Mouse (Mus musculus) liver, embryonic 16.5 days (tissue): ENCODE measurements around the gene Ten1. TPM values are rescaled to one million over a fixed set of nuclear protein-coding genes. Genes with fewer than 3 reads are reported as not detected.

Source experiments
- ATAC-seq: fragments of 200-750 bp; cut with Nextera tagmentation; 2 replicates; pipeline ENCODE4 v1.8.0; 2017; ENCODE audit warnings: low read depth, mild to moderate bottlenecking, moderate number of reproducible peaks, moderate library complexity
- H3K27ac ChIP-seq: fragments of 300-500 bp; sonication (generic); 2 replicates; pipeline ENCODE4 v1.5.1; 2014; ENCODE audit warnings: mild to moderate bottlenecking, low read length
- H3K27me3 ChIP-seq: fragments of 300-500 bp; sonication (generic); 2 replicates; pipeline ENCODE4 v1.6.1; 2014; ENCODE audit warnings: low read depth, low read length, mixed read lengths; ENCODE audit not compliant: control insufficient read depth, insufficient read depth
- H3K36me3 ChIP-seq: fragments of 300-500 bp; sonication (generic); 2 replicates; pipeline ENCODE4 v1.6.1; 2014; ENCODE audit warnings: mild to moderate bottlenecking; ENCODE audit not compliant: control insufficient read depth, insufficient read depth
- H3K4me1 ChIP-seq: fragments of 300-500 bp; sonication (generic); 2 replicates; pipeline ENCODE4 v1.6.1; 2014; ENCODE audit warnings: low read depth, low read length, mixed read lengths; ENCODE audit not compliant: control insufficient read depth
- H3K4me2 ChIP-seq: fragments of 300-500 bp; sonication (generic); 2 replicates; pipeline ENCODE4 v1.6.1; 2014; ENCODE audit warnings: low read depth, low read length, mixed read lengths
- H3K4me3 ChIP-seq: fragments of 300-500 bp; sonication (generic); 2 replicates; pipeline ENCODE4 v1.5.1; 2014; ENCODE audit warnings: low read depth, mild to moderate bottlenecking, low read length
- H3K9ac ChIP-seq: fragments of 300-500 bp; sonication (generic); 2 replicates; pipeline ENCODE4 v1.6.1; 2014; ENCODE audit warnings: low read depth, low read length
- H3K9me3 ChIP-seq: fragments of 300-500 bp; sonication (generic); replicated peaks from 2 replicates; pipeline ENCODE4 v1.6.1; 2016; ENCODE audit warnings: low read length; ENCODE audit not compliant: control insufficient read depth
- WGBS: fragments of 180-500 bp; shearing (Covaris S2); extraction: QIAGEN DNeasy Blood & Tissue Kit; methylation state at CpG from one replicate; pipeline ENCODE4 v1.1.7; 2014; ENCODE audit not compliant: insufficient replicate concordance; 5-methylcytosine and 5-hydroxymethylcytosine counted together
- polyA plus RNA-seq: library from polyadenylated mRNA; unstranded; fragments of >200 nt; fragmentation: Nextera tagmentation; extraction: Ambion mirVana; gene quantifications from 2 replicates; pipeline ENCODE4 v1.2.1, GENCODE M21; 2015

Gene Ten1
- polyA plus RNA-seq: 23.1 and 24.9 TPM in 2 replicates

DNA sequence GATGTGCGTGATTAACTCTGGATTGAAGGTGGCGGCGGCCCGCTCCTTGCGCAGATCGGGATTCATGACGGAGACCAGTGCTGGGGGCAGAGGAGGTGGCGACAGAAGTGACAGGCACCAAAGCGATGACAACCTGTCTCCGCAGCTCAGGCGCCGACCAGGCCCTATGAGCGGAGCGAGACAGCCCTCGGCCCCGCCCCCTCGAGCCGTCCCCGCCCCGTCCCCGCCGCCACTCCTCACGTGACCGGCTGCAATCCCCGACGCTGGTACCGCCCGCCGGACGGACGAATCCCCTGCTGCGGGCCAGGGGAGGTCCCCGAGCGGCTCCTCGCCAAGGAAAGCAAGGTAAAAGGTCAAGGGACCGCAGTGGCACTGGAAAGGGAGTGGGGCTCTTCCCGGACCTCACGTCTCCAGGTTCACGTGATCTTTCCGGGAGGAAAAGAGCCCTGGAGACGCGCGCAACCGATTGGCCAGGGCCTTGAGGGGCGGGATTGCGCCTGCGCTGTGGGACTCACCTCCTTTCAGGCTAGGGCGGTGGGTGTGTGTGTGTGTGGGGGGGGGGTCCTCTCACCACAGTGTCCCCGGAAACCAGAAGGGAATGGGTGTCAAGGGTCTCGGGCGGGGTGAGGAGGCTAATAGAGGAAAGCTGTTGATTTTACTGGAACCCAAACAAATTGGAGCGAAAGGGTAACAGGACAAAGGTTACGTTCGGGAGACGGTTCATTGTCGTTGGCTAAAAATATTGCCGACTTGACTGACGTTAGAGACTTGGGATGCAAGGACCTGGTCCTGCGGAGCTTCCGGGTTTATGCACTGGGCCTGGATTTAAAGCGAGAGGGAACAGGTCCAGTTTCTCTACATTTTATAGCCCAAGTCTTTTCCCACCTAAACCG is at the start of gene Ten1, which contains the start of gene Acox1:
Gene Ten1 (plus strand): TSS at position 217 of the 893 bp plus-strand sequence.
Gene Acox1 (minus strand): TSS at position 407 of the 893 bp plus-strand sequence.
- peak within 1 kb of the TSS; percentile 80 for H3K9ac ChIP-seq
- no peaks in the 10 kb centered on the region for H3K27me3 ChIP-seq
- ATAC-seq: peak; percentile 93
- H3K27ac ChIP-seq: peak within 1 kb of the TSS; percentile 90
- peak within 1 kb of the TSS; percentile 92 for H3K4me3 ChIP-seq
- no peaks in the 10 kb centered on the region; the same call in 1 of the 2 replicates for H3K36me3 ChIP-seq
- WGBS: under 1% methylated on average over 62 of the region's 62 CpGs
- peak within 1 kb of the TSS; percentile 80 for H3K4me2 ChIP-seq
- peaks cover 30% of the 10 kb centered on the region for H3K4me1 ChIP-seq
- H3K9me3 ChIP-seq: no peaks in the 10 kb centered on the region

DNA sequence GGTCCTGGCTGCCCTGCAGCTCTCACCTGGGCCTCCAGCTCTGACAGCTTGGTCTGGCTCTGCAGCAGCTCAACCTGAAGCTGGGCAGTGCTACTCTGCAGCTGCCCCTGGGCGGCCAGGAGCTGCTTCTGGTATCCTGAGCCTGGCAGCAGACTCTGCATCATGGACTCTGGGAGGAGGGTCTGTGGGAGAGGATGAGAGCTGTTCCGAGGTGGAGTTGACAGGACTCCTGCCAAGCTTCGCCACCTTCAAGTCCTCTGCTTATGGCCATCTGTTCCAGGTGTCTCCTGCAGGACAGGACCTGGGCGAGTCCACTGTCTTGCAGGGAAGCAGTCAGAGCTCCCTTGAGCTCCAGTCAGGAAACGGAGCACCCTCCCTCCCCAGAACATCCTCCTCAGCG is 49.3 kb upstream of the Ten1 start:
- no peak overlapping the region for H3K27ac ChIP-seq
- no peak overlapping the region for H3K4me3 ChIP-seq
- no peaks in the 10 kb centered on the region for H3K9me3 ChIP-seq
- peaks cover 18% of the 10 kb centered on the region for H3K4me1 ChIP-seq
- H3K4me2 ChIP-seq: no peak overlapping the region
- WGBS: 72% methylated on average over 6 of the region's 6 CpGs
- no peaks in the 10 kb centered on the region for H3K27me3 ChIP-seq
- no peaks in the 10 kb centered on the region; the same call in 1 of the 2 replicates for H3K36me3 ChIP-seq
- no peak for ATAC-seq
- no peak overlapping the region for H3K9ac ChIP-seq

DNA sequence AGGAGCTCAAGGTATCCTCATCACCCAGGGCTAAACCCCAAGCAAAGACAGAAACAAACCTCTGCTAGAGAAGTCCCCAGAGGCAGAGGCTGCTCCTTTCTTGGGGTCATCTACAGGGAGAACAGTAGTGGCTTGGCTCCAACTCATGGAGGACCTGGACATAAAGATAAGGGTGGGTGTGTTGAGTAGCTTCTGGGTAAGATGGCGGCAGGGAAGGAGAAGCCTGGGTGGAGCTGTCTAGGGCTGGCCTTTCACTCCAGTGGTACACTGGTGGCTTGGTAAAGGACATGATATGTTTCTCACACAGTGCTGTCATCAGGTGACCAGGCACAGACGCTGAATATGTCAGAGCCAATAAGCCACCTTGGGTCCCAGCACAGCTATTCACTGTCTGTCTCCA is 47.7 kb upstream of the Ten1 start:
- Histone ChIP-seq H3K4me3 (no peak overlapping the region), H3K4me1 (peaks cover 18% of the 10 kb centered on the region), H3K9ac (no peak overlapping the region), H3K27me3 (no peaks in the 10 kb centered on the region), H3K27ac (peak overlapping the region; percentile 70), H3K9me3 (no peaks in the 10 kb centered on the region), H3K4me2 (peak overlapping the region; percentile 6; the same call in 1 of the 2 replicates), H3K36me3 (no peaks in the 10 kb centered on the region)
- ATAC-seq: peak; percentile 94
- 58% methylated on average over 2 of the region's 2 CpGs for WGBS

DNA sequence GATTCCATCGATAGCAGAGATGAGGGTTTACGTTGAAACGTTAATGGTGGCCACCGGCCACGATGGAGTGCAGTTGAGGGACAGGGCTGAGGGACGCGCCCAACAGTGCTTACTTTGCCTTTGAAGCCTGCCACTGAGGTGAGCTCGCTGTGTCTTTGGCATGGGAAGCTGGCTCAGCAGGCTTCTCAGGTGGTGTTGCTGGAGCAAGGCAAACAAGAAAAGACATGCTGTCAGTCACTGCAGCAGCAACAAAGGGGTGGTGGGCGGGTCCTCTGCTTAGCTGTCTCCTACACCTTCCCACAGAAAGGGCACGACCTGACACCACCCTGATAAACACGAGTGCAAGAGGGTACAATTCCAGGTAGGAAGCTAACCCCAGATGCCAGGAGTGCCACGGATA is 37.3 kb upstream of the Ten1 start:
- Histone ChIP-seq H3K4me2 (no peak overlapping the region), H3K9me3 (no peaks in the 10 kb centered on the region), H3K27me3 (no peaks in the 10 kb centered on the region), H3K9ac (no peak overlapping the region), H3K4me3 (no peak overlapping the region), H3K27ac (no peak overlapping the region), H3K4me1 (peaks cover under 1% of the 10 kb centered on the region; the same call in 1 of the 2 replicates), H3K36me3 (no peaks in the 10 kb centered on the region)
- ATAC-seq: no peak
- WGBS: 59% methylated on average over 12 of the region's 12 CpGs

DNA sequence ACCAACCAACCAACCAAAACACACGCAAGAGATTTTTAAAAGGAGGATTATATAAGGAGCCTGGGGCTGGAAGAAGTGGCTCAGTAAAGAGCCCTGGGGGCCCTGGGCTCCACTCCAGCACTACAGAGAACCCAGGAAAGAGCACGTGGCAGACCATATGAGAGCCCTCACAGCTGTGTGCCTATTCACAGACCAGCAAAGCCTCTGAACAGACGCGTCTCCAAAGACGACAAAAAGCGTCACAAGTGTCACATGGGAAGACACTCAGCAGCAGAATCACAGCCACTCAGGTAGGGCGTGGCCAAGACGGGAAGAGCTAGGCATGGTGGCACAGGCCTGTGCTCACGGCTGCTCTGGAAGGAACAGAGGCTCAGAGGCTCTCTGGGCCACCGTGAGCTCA is 36.5 kb upstream of the Ten1 start:
- H3K4me3 ChIP-seq: no peak overlapping the region
- no peaks in the 10 kb centered on the region for H3K27me3 ChIP-seq
- 73% methylated on average over 10 of the region's 10 CpGs for WGBS
- peaks cover 9% of the 10 kb centered on the region for H3K4me1 ChIP-seq
- no peaks in the 10 kb centered on the region for H3K9me3 ChIP-seq
- H3K36me3 ChIP-seq: no peaks in the 10 kb centered on the region
- ATAC-seq: no peak
- no peak overlapping the region for H3K4me2 ChIP-seq
- H3K9ac ChIP-seq: no peak overlapping the region
- no peak overlapping the region for H3K27ac ChIP-seq

DNA sequence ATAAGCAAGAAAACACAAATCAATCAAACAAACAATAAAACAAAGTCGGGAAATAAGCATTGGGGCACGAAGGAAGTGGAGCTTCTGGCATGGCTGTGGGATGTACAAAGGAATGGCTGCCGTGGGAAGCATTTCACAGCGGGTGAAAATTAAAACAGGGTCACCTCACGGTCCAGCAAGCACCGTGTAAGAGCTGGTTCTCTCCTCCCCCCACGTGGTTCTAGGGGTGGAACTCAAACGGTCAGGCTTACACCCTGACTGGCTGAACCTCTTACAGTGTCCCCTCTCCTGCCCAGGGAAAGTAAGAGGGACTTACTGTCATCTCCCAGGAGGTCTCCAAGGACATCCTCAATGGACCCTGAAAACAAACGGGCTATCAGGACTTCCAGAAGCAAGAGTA is 35.7 kb upstream of the Ten1 start:
- H3K27ac ChIP-seq: no peak overlapping the region
- no peaks in the 10 kb centered on the region for H3K27me3 ChIP-seq
- no peak overlapping the region for H3K4me3 ChIP-seq
- H3K36me3 ChIP-seq: no peaks in the 10 kb centered on the region
- H3K4me1 ChIP-seq: peaks cover 13% of the 10 kb centered on the region
- WGBS: 51% methylated on average over 9 of the region's 9 CpGs
- no peak overlapping the region for H3K4me2 ChIP-seq
- ATAC-seq: no peak
- H3K9ac ChIP-seq: no peak overlapping the region
- no peaks in the 10 kb centered on the region for H3K9me3 ChIP-seq

DNA sequence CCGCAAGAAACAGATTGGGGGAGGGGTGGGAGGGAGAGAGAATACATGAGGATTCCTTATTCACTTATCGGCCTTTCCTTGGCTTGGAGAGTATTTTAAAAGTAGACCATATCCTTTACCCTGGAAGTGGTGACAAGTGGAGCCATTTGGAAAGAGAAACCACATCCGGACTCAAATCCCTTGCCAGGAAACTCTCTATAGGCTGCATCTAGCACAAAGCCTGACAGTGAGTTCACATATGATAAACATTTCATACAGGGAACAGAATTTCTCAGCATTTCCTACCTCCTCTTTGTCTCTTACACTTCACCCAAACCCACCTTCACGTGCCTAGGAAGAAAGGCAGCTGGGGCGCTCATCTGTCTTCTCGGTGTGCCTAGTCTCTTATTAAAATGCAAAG is 31.4 kb upstream of the Ten1 start:
- H3K9me3 ChIP-seq: no peaks in the 10 kb centered on the region
- peak overlapping the region; percentile 76 for H3K4me3 ChIP-seq
- H3K27me3 ChIP-seq: no peaks in the 10 kb centered on the region
- no peaks in the 10 kb centered on the region for H3K36me3 ChIP-seq
- 10% methylated on average over 6 of the region's 6 CpGs for WGBS
- no peak for ATAC-seq
- H3K4me2 ChIP-seq: peak overlapping the region; percentile 64
- H3K9ac ChIP-seq: peak overlapping the region; percentile 81
- H3K27ac ChIP-seq: peak overlapping the region; percentile 66
- peaks cover 17% of the 10 kb centered on the region for H3K4me1 ChIP-seq

DNA sequence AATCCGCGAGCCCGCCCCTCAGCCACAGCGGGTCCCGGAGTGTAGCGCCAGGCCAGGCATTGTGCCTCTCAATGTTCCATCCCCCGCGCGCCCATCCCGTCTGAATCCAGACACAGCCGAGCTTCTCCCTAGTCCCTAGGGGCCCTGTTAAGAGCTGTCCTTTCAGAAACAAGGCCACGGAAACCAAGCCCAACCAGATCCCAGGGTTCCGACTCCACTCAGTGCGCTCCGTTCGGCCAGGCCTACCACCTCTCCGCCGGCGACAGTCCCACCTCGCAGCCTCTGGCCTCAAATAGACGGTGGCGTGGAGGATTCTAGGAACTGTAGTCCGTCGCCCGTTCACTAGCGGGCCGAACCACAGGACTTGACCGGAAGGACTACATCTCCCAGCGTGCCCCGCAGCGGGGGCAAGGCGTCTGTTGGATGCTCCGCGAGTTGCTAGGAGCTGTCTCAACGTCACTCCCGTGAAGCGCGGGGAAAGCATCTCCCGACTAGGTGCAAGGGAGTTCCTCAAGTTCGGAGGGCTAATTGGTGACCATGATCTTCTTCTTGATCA is 30.7 kb upstream of the Ten1 start, which contains the start of gene Fbf1:
Gene Fbf1 (minus strand): TSS at position 283 of the 556 bp plus-strand sequence.
- Histone ChIP-seq H3K4me3 (peak within 1 kb of the TSS; percentile 76), H3K9ac (peak within 1 kb of the TSS; percentile 81), H3K36me3 (peaks cover 4% of the 10 kb centered on the region), H3K9me3 (no peaks in the 10 kb centered on the region), H3K27me3 (no peaks in the 10 kb centered on the region), H3K4me2 (peak within 1 kb of the TSS; percentile 64), H3K4me1 (peaks cover 17% of the 10 kb centered on the region), H3K27ac (peak within 1 kb of the TSS; percentile 66)
- ATAC-seq: peak; percentile 99
- whole genome bisulfite sequencing: under 1% methylated on average over 40 of the region's 40 CpGs

DNA sequence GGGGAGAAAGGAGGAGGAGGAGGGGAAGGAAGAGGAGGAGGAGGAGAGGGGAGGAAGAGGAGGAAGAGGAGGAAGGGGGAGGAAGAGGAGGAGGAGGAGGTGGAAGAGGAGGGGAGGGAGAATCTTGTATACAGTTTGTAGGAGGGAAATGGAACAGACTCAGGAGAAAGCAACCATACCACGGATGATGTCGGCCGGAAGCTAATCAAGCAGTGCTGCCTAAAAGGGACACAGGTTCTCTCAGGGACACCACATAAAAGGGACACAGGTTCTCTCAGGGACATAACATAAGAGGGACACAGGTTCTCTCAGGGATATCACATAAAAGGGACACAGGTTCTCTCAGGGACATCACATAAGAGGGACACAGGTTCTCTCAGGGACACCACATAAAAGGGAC is 29.4 kb upstream of the Ten1 start:
- Histone ChIP-seq H3K4me3 (no peak overlapping the region), H3K27ac (no peak overlapping the region), H3K27me3 (no peaks in the 10 kb centered on the region), H3K4me2 (no peak overlapping the region), H3K4me1 (peaks cover 17% of the 10 kb centered on the region), H3K9ac (no peak overlapping the region), H3K36me3 (peaks cover 13% of the 10 kb centered on the region), H3K9me3 (no peaks in the 10 kb centered on the region)
- 64% methylated on average over 3 of the region's 3 CpGs for WGBS
- no peak for ATAC-seq
